Mouse (Mus musculus) liver, adult 2 months (tissue): ENCODE measurements at regions not wholly inside any gene's neighbourhood (a gene's known extent, or its start where the extent isn't known, plus 50 kb on each side); places are given as distances from the start of the nearest gene placed in this dataset.

Source experiments
- DNase-seq: peaks from one replicate; pipeline ENCODE4 v3.0.0-alpha.2; 2011; ENCODE audit warnings: low read depth, low spot score; ENCODE audit errors: extremely low read depth
- H3K27ac ChIP-seq: fragments of 200-500 bp; replicated peaks from 2 replicates; pipeline ENCODE4 v1.5.1; 2012; ENCODE audit warnings: low read depth, mild to moderate bottlenecking, control low read depth, inconsistent platforms, low read length; ENCODE audit not compliant: insufficient read depth
- H3K27me3 ChIP-seq: fragments of 200-500 bp; 2 replicates; pipeline ENCODE4 v1.6.1; 2012; ENCODE audit warnings: mild to moderate bottlenecking, moderate library complexity, low read length, inconsistent platforms; ENCODE audit not compliant: control insufficient read depth, insufficient read depth
- H3K36me3 ChIP-seq: fragments of 200-500 bp; 2 replicates; pipeline ENCODE4 v1.6.1; 2012; ENCODE audit warnings: low read length, inconsistent platforms; ENCODE audit not compliant: control insufficient read depth, insufficient read depth
- H3K4me1 ChIP-seq: fragments of 200-500 bp; 2 replicates; pipeline ENCODE4 v1.6.1; 2011; ENCODE audit warnings: low read length; ENCODE audit not compliant: control insufficient read depth, insufficient read depth
- H3K4me3 ChIP-seq: fragments of 200-500 bp; 2 replicates; pipeline ENCODE4 v1.5.1; 2011; ENCODE audit warnings: low read depth, mild to moderate bottlenecking, control low read depth, low read length, moderate library complexity; ENCODE audit not compliant: insufficient read depth
- H3K79me2 ChIP-seq: fragments of 200-500 bp; 2 replicates; pipeline ENCODE4 v1.6.1; 2012; ENCODE audit warnings: inconsistent platforms, mild to moderate bottlenecking, low read length, moderate library complexity; ENCODE audit not compliant: control insufficient read depth, insufficient read depth
- H3K9ac ChIP-seq: fragments of 200-500 bp; 2 replicates; pipeline ENCODE4 v1.6.1; 2012; ENCODE audit warnings: low read depth, mild to moderate bottlenecking, control low read depth, inconsistent platforms, low read length
- CTCF ChIP-seq: fragments of 200-500 bp; IDR thresholded peaks from 2 replicates; pipeline ENCODE4 v1.5.1; 2011; ENCODE audit warnings: low read depth, low read length, control low read depth
- POLR2A ChIP-seq: fragments of 200-500 bp; IDR thresholded peaks from 2 replicates; pipeline ENCODE4 v1.6.1; 2011; ENCODE audit warnings: low read length, control low read depth; ENCODE audit not compliant: insufficient read depth; ENCODE audit errors: extremely low read depth
- WGBS: fragments of 180-500 bp; shearing (Covaris S2); methylation state at CpG from one replicate; pipeline ENCODE4 v1.1.7; 2018; 5-methylcytosine and 5-hydroxymethylcytosine counted together

DNA sequence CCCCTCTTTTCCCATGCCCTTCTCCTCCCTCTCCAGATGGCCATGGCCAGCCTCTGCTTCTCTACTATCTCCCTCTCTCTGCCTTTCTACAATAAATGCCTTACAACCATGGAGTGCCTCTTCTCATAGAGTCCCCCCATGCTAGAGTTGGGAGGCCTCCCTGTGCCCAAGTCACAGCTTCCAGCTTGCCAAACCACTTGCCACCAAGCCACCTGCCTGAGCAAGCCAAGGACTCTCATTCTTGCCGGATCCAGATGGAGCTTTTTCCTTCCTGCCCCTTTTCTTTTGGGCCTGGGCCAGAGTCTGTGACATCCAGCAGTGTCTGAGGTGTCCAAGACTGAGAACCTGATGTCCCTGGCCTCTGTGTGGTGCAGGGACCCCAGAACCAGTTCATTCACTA is 367.4 kb upstream of the Arhgap42 start:
- DNase-seq: no peak
- WGBS: 83% methylated on average over 1 of the region's 1 CpGs
- Histone ChIP-seq H3K27ac (no peak overlapping the region), H3K9ac (no peak overlapping the region), H3K27me3 (no peaks in the 10 kb centered on the region), H3K4me1 (no peaks in the 10 kb centered on the region), H3K36me3 (no peaks in the 10 kb centered on the region), H3K4me3 (no peak overlapping the region), H3K79me2 (no peaks in the 10 kb centered on the region)
- no peak for TF ChIP-seq POLR2A
- TF ChIP-seq CTCF: no peak

DNA sequence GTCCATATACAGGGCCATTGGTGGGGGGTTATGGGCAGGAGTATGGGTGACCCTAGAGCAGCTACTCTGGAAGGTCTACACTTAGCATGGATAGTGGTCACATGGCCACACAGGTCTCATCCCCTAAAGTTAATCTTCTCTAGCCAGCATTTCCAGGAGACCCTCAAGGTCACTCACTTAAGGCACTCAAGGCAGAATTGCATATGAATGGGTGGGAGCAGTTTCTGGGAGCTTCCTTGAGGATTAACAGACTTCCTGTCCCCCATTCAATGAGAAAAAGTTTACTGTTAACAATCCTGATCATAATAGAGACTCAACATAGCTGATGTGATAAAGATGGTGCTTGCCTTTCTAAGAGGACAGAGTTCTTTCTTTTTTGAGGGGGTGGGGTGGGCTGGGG is 352.4 kb upstream of the Arhgap42 start:
- DNase-seq: no peak

DNA sequence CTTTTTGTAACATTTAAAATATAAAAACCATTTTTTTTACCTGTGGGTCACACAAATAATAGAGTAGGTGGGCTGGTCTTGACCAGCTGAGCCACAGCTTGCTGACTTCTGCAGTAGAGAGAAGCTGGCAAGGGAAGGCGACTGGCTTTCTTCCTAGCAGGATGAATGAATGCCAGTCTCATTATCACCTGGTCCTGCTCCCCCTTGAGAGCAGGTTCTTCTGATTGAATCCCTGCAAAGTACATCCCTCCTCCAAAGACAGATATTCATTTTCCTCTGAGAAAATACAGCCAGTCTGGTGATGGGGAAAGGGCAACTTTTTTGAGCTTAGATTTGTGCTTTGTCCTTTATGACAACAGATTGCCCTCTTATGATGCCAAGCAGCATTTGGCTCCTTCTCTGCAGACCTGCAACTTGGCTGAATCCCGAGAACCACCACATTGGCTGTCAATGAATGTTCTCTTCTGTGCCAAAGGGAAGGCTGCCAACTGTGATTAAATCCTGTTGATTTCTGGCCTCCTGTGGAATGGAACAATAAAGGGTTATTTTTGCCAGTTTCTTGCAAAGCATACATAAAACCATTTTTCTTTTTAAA is 344.2 kb upstream of the Arhgap42 start:
- H3K9ac ChIP-seq: no peak overlapping the region
- H3K36me3 ChIP-seq: no peaks in the 10 kb centered on the region
- no peaks in the 10 kb centered on the region for H3K27me3 ChIP-seq
- TF ChIP-seq CTCF (no peak), POLR2A (no peak)
- WGBS: 33% methylated on average over 2 of the region's 2 CpGs
- H3K4me1 ChIP-seq: no peaks in the 10 kb centered on the region; the same call in none of the 2 replicates
- no peak overlapping the region for H3K27ac ChIP-seq
- peak; percentile 92 for DNase-seq
- no peak overlapping the region for H3K4me3 ChIP-seq
- H3K79me2 ChIP-seq: no peaks in the 10 kb centered on the region

More for the DNA sequence above, 352.4 kb upstream of the Arhgap42 start:
- Histone ChIP-seq H3K4me3 (no peak overlapping the region), H3K36me3 (no peaks in the 10 kb centered on the region), H3K27ac (no peak overlapping the region), H3K27me3 (no peaks in the 10 kb centered on the region), H3K4me1 (no peaks in the 10 kb centered on the region), H3K9ac (no peak overlapping the region), H3K79me2 (no peaks in the 10 kb centered on the region)
- no peak for TF ChIP-seq POLR2A
- TF ChIP-seq CTCF: no peak

DNA sequence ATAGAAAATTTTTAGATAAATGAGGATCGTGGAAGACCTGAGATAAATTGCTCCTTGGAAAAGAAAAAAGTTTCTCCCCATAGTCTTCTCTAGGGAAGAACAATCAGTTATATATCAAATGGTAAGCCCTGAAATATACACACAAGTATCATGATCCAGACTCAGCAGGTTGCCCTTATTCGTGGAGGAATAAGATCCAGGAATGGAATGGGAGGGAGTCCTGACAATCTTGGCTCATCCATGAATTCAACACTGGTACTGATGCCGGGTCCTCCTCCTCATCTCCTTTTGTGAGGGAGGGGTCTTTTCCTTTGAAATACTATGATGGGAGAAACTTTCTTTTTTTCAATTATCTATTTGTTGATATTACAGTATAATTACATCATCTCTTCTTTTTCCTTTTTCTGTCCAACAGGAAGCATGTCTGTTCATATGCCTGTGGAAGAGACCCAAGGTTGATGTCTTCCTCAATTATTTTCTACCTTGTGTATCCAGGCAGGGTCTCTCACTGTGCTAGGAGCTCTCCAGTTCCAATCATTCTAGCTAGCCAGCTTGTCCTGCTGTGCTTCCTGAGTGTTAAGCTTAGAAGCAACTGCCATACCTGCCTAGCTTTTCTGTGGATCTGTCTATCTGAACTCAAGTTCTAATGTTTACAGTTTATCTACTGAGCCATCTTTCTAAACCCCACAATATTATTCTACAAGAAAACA is 343.6 kb upstream of the Arhgap42 start:
- H3K36me3 ChIP-seq: no peaks in the 10 kb centered on the region
- TF ChIP-seq CTCF: no peak
- TF ChIP-seq POLR2A: no peak
- H3K4me1 ChIP-seq: no peaks in the 10 kb centered on the region; the same call in none of the 2 replicates
- no peak overlapping the region for H3K4me3 ChIP-seq
- no peak overlapping the region for H3K27ac ChIP-seq
- DNase-seq: no peak
- no peaks in the 10 kb centered on the region for H3K27me3 ChIP-seq
- WGBS: 85% methylated on average over 3 of the region's 3 CpGs
- H3K79me2 ChIP-seq: no peaks in the 10 kb centered on the region
- H3K9ac ChIP-seq: no peak overlapping the region

DNA sequence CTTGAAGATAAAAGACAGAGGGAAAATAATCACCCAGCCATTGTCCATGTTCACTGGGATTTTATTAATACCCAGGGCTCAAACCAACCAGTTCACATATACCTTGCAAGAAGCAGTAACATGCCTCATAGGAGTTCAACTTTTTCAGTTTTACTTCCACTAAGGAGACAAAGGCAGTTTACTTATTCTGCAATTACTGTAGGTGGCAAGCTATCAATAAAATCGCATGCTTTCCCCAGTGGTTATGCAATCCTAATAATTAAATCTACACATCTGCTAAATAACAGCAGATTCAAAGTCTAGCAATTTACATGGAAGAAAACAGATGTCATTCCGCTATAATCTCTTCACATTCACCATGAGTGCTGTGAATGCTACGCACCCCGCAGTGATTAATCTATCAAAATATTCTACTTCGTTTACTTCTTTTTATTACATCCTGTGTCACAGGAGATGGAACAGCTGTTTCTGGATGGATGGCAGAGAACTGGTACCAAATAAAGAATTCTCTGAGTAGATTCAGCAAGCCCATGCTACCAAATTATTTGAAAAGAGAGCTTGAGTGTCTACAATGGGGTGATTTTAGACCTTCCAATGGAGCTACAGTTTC is 329.2 kb upstream of the Arhgap42 start:
- Histone ChIP-seq H3K36me3 (no peaks in the 10 kb centered on the region), H3K4me3 (no peak overlapping the region), H3K9ac (no peak overlapping the region), H3K4me1 (peaks cover 4% of the 10 kb centered on the region; the same call in 1 of the 2 replicates), H3K27me3 (no peaks in the 10 kb centered on the region), H3K27ac (no peak overlapping the region), H3K79me2 (no peaks in the 10 kb centered on the region; the same call in 1 of the 2 replicates)
- TF ChIP-seq POLR2A: no peak
- TF ChIP-seq CTCF: no peak
- WGBS: 82% methylated on average over 5 of the region's 5 CpGs
- DNase-seq: no peak

DNA sequence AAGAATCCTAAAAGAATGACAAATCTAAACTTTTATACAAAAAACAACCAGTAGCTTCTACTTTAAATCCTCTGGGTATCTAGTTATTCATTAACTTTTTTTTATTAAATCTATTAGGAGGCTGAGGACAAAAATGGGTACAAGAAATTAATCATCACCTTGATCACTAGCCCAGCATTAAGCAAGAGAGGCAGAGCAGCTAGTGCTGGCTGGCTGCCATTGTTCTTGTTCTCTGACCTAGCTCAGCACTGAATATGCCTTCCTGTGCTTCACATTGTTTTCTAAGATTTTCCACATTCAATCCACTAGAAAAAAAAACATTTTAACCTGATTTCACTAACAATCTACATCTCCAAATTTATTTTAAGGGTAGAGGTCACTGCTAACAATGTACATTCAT is 325.6 kb upstream of the Arhgap42 start:
- DNase-seq: peak; percentile 96
- H3K9ac ChIP-seq: no peak overlapping the region
- H3K36me3 ChIP-seq: no peaks in the 10 kb centered on the region
- no peaks in the 10 kb centered on the region for H3K27me3 ChIP-seq
- H3K27ac ChIP-seq: no peak overlapping the region
- H3K4me3 ChIP-seq: no peak overlapping the region
- H3K4me1 ChIP-seq: peaks cover 4% of the 10 kb centered on the region; the same call in 1 of the 2 replicates
- no peak for TF ChIP-seq CTCF
- TF ChIP-seq POLR2A: no peak
- H3K79me2 ChIP-seq: no peaks in the 10 kb centered on the region; the same call in 1 of the 2 replicates
